Mouse (Mus musculus): ENCODE measurements at regions not wholly inside any gene's neighbourhood (a gene's known extent, or its start where the extent isn't known, plus 50 kb on each side); places are given as distances from the start of the nearest gene placed in this dataset.

DNA sequence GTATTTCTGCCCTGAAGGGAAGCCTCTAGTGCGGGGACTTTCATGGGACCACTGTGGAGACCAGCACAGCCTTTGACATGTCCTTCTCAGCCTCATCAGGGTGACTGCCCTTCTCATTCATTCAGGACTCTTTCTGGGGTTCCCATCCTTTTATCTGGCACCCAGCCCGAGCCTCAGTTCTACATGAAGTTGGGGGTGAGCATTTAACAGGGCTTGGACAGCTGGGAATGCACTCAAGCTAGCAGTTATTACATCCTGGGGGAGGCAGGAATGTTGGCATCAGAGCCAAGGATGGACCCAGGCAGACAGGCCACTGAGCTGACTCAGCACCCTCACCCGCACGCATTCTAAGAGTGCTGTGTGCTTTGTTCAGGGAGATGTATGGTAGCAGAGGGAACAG, 61.8 kb upstream of the Insig1 start:
- no peak for TF ChIP-seq POLR2A (IDR thresholded peaks at IDR 0.05; ENCODE audit: low read depth, low read length)
- no peak for TF ChIP-seq CTCF (IDR thresholded peaks at IDR 0.05; ENCODE audit: extremely low read depth, insufficient read length, insufficient replicate concordance, low read depth, low read length)

Measured in small intestine, adult 2 months (tissue).